Mouse (Mus musculus) CH12.LX (cell line): Measurements from ENCODE around the gene Rabac1. TPM values are rescaled to one million over a fixed set of nuclear protein-coding genes. Genes with fewer than 3 reads are reported as not detected.

Experiments
- DNase-seq: peaks from one replicate; pipeline ENCODE4 v3.0.0-alpha.2; 2013; ENCODE audit errors: extremely low read depth
- H3K27ac ChIP-seq: 2 replicates; pipeline ENCODE4 v1.5.1; 2012; ENCODE audit warnings: low read depth, mild to moderate bottlenecking, control low read depth, moderate library complexity; ENCODE audit not compliant: insufficient read depth
- H3K27me3 ChIP-seq: replicated peaks from 2 replicates; pipeline ENCODE3; 2012; ENCODE audit warnings: inconsistent platforms
- H3K36me3 ChIP-seq, 2 experiments: replicated peaks in 1 of 2; 2 replicates each; pipeline versions ENCODE3 to v1.6.1; 2012; ENCODE audit warnings: inconsistent platforms in 1 of 2, low read length in 1 of 2, mild to moderate bottlenecking in 1 of 2, mixed read lengths in 1 of 2, moderate library complexity in 1 of 2; ENCODE audit not compliant: control insufficient read depth in 1 of 2, insufficient read depth in 1 of 2
- H3K4me1 ChIP-seq, 2 experiments: 2 replicates each; pipeline ENCODE4 v1.6.1; 2012; ENCODE audit warnings: inconsistent platforms in 1 of 2, moderate library complexity in 1 of 2; ENCODE audit not compliant: insufficient read depth in 2 of 2, control insufficient read depth in 1 of 2
- H3K4me2 ChIP-seq: 2 replicates; pipeline ENCODE4 v1.6.1; 2012; ENCODE audit warnings: low read depth, mild to moderate bottlenecking, control low read depth; ENCODE audit not compliant: poor library complexity, insufficient read depth, severe bottlenecking
- H3K4me3 ChIP-seq, 3 experiments: fragments of 150-350 bp in 1 of 3; sonication (generic) in 1 of 3; replicated peaks in 1 of 3; 2 replicates each; pipeline versions ENCODE3 to v1.5.1; 2011 to 2012; ENCODE audit warnings: low read depth in 2 of 3, low read length in 2 of 3, mild to moderate bottlenecking in 2 of 3, moderate library complexity in 2 of 3, control low read depth in 1 of 3, improper control_type of control experiment in 1 of 3, inconsistent platforms in 1 of 3, mixed read lengths in 1 of 3; ENCODE audit not compliant: poor library complexity in 1 of 3
- H3K79me2 ChIP-seq: replicated peaks from 2 replicates; pipeline ENCODE4 v1.6.1; 2012; ENCODE audit warnings: mild to moderate bottlenecking, moderate library complexity; ENCODE audit not compliant: control insufficient read depth, poor library complexity, insufficient read depth, severe bottlenecking; ENCODE audit errors: extremely low read depth
- H3K9ac ChIP-seq: 2 replicates; pipeline ENCODE4 v1.6.1; 2012; ENCODE audit warnings: low read depth, mild to moderate bottlenecking, control low read depth, moderate library complexity; ENCODE audit not compliant: insufficient read depth
- H3K9me3 ChIP-seq: replicated peaks from 2 replicates; pipeline ENCODE3; 2012; ENCODE audit warnings: low read length, inconsistent platforms, mixed read lengths
- BHLHE40 ChIP-seq: IDR thresholded peaks from 2 replicates; pipeline ENCODE4 v1.6.1; 2011; ENCODE audit warnings: mild to moderate bottlenecking, low read depth, low read length, improper control_type of control experiment
- CHD1 ChIP-seq: IDR thresholded peaks from 2 replicates; pipeline ENCODE4 v1.6.1; 2012; ENCODE audit warnings: low read depth, low read length, improper control_type of control experiment, inconsistent platforms
- CHD2 ChIP-seq: IDR thresholded peaks from 2 replicates; pipeline ENCODE4 v1.6.1; 2011; ENCODE audit warnings: low read length, improper control_type of control experiment
- ELF1 ChIP-seq: IDR thresholded peaks from 2 replicates; pipeline ENCODE4 v1.6.1; 2014; ENCODE audit warnings: low read depth, mild to moderate bottlenecking, inconsistent platforms, low read length, improper control_type of control experiment
- IRF4 ChIP-seq: IDR thresholded peaks from 2 replicates; pipeline ENCODE4 v1.6.1; 2014; ENCODE audit warnings: low read depth, mild to moderate bottlenecking, inconsistent platforms, low read length, improper control_type of control experiment
- JUND ChIP-seq: conservative IDR thresholded peaks from 2 replicates; pipeline ENCODE4 v1.6.1; 2011; ENCODE audit warnings: low read depth, low read length, improper control_type of control experiment
- MAZ ChIP-seq: IDR thresholded peaks from 2 replicates; pipeline ENCODE4 v1.6.1; 2012; ENCODE audit warnings: low read depth, mild to moderate bottlenecking, inconsistent platforms, low read length, improper control_type of control experiment, moderate library complexity
- MXI1 ChIP-seq: IDR thresholded peaks from 2 replicates; pipeline ENCODE4 v1.6.1; 2011; ENCODE audit warnings: mild to moderate bottlenecking, low read depth, low read length, improper control_type of control experiment
- NRF1 ChIP-seq: IDR thresholded peaks from 2 replicates; pipeline ENCODE4 v1.6.1; 2014; ENCODE audit warnings: low read depth, mild to moderate bottlenecking, inconsistent platforms, low read length, improper control_type of control experiment, moderate library complexity
- PAX5 ChIP-seq: IDR thresholded peaks from 2 replicates; pipeline ENCODE4 v1.6.1; 2012; ENCODE audit warnings: low read length, inconsistent platforms, mixed read lengths
- POLR2A ChIP-seq: IDR thresholded peaks from 2 replicates; pipeline ENCODE4 v1.6.1; 2011; ENCODE audit warnings: low read depth, mild to moderate bottlenecking, improper control_type of control experiment, low read length
- POLR2AphosphoS2 ChIP-seq: IDR thresholded peaks from 2 replicates; pipeline ENCODE4 v1.6.1; 2011; ENCODE audit warnings: low read depth, low read length, improper control_type of control experiment
- SIN3A ChIP-seq: IDR thresholded peaks from 2 replicates; pipeline ENCODE4 v1.6.1; 2012; ENCODE audit warnings: low read length, improper control_type of control experiment, inconsistent platforms
- ZC3H11A ChIP-seq: IDR thresholded peaks from 2 replicates; pipeline ENCODE4 v1.6.1; 2012; ENCODE audit warnings: low read depth, mild to moderate bottlenecking, inconsistent platforms, low read length, improper control_type of control experiment
- ZKSCAN1 ChIP-seq: IDR thresholded peaks from 2 replicates; pipeline ENCODE4 v1.6.1; 2012; ENCODE audit warnings: low read depth, inconsistent platforms, low read length, improper control_type of control experiment, borderline replicate concordance
- ZMIZ1 ChIP-seq: IDR thresholded peaks from 2 replicates; pipeline ENCODE4 v1.6.1; 2012; ENCODE audit warnings: low read depth, mild to moderate bottlenecking, inconsistent platforms, low read length, improper control_type of control experiment
- ZNF384 ChIP-seq: IDR thresholded peaks from 2 replicates; pipeline ENCODE4 v1.6.1; 2012; ENCODE audit warnings: low read depth, low read length, improper control_type of control experiment, inconsistent platforms
- dilution Hi-C: fragments of 300-500 bp; cut with MboI; formaldehyde crosslinking; loops from 2 replicates; pipeline ENCODE4 v1.14.3; 2020; ENCODE audit warnings: low sequenced_read_pairs; ENCODE audit not compliant: extremely low pct_unique_long_range_greater_than_20kb, extremely low pct_ligation_motif_present
- in situ Hi-C: fragments of 300-500 bp; cut with MboI; formaldehyde crosslinking; loops from 3 replicates; pipeline ENCODE4 v1.14.3; 2019; ENCODE audit warnings: low sequenced_read_pairs, low pct_ligation_motif_present, low pct_unique_long_range_greater_than_20kb, mixed read lengths
- polyA plus RNA-seq: library from polyadenylated mRNA; unstranded; fragments of >175 nt; gene quantifications from 2 replicates; pipeline ENCODE4 v1.2.1, GENCODE M21; 2012; ENCODE audit warnings: low read depth; ENCODE audit not compliant: insufficient read length
- total RNA-seq, 2 experiments: library from RNA; depleted of rRNA; stranded (reverse); fragments of 300-350 nt in 1 of 2; fragments of >200 nt in 1 of 2; gene quantifications; 2 replicates each; pipeline ENCODE4 v1.2.3; 2012 to 2014

The Rabac1 gene
- total and polyA plus RNA-seq, 3 experiments = 44.6 to 135 (median 70.5) TPM

DNA sequence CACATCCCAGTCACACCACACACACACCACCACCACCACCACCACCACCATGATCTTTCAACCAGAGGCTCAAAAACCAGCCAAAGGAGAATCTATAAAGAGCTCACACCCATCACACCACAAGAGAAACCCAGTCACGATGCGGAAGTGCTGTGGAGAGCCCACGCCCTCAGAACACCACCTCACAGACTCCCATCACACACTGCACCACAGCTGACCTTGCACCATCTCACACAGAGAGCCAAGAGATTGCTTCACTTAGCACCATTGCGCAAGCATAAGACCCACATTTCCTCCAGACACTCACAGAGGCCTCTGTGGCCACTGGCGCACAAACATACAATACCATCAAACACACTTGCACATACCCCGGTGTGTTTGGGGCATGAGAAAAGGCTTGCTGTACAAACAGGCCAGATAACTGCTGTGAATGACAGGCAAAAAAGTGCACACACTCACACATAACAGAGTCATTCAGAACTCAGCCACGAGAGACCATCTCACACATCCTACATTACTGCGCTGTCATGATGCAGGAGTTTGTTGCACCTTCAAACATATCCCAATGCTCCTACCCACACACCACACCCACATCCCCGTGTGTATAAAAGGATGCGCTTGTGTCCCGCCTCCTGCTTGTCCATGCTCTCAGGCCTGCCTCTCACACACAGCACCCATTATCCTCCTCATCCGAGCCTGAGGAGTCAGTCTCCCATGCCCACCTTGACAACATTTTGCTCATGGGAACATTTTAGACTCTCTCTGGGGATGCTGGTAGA is 34.2 kb upstream of the Rabac1 start:
- dilution Hi-C loops = no loop called here
- peaks cover 0 to 3% of the 10 kb centered on the region in 2 experiments; a peak in 1 of 4 replicates for H3K4me1 ChIP-seq
- no peak overlapping the region for H3K9ac ChIP-seq
- H3K9me3 ChIP-seq = peaks cover 2% of the 10 kb centered on the region
- DNase-seq = no peak
- TF ChIP-seq POLR2AphosphoS2 (no peak), ZNF384 (no peak), ELF1 (no peak), JUND (no peak), CHD2 (no peak), POLR2A (no peak), IRF4 (no peak), ZMIZ1 (no peak), BHLHE40 (no peak), CHD1 (no peak)
- peaks cover 58% of the 10 kb centered on the region for H3K27me3 ChIP-seq
- peaks cover 0 to 2% of the 10 kb centered on the region in 2 experiments for H3K36me3 ChIP-seq
- in situ Hi-C loops = no loop called here
- H3K4me2 ChIP-seq = no peak overlapping the region
- H3K27ac ChIP-seq = no peak overlapping the region
- H3K79me2 ChIP-seq = no peaks in the 10 kb centered on the region
- no peak overlapping the region for H3K4me3 ChIP-seq

GRCm38 (mm10) chr7:25006171-25006570 is 33.6 kb upstream of the Rabac1 start:
- Histone ChIP-seq H3K27ac (no peak overlapping the region), H3K9me3 (peaks cover 2% of the 10 kb centered on the region), H3K9ac (no peak overlapping the region), H3K4me2 (no peak overlapping the region), H3K36me3 (peaks cover 0 to 2% of the 10 kb centered on the region in 2 experiments), H3K4me3 (no peak overlapping the region), H3K79me2 (no peaks in the 10 kb centered on the region), H3K4me1 (peaks cover 0 to 3% of the 10 kb centered on the region in 2 experiments; a peak in 1 of 4 replicates), H3K27me3 (peaks cover 60% of the 10 kb centered on the region)
- dilution Hi-C loops (no loop called here), in situ Hi-C loops (no loop called here)
- no peak for DNase-seq
- TF ChIP-seq MXI1 (no peak), ZKSCAN1 (no peak), PAX5 (no peak), NRF1 (no peak), ZC3H11A (no peak), SIN3A (no peak), MAZ (no peak)
